Mouse (Mus musculus): ENCODE measurements at regions not wholly inside any gene's neighbourhood (a gene's known extent, or its start where the extent isn't known, plus 50 kb on each side); places are given as distances from the start of the nearest gene placed in this dataset.

GRCm38 (mm10) chr1:163517966-163518365 lies 114.5 kb upstream of the Gorab start:
- no peaks in the 10 kb centered on the region for H3K4me1 ChIP-seq
- no peaks in the 10 kb centered on the region for H3K27me3 ChIP-seq (ENCODE audit: poor library complexity, severe bottlenecking)
- no peak overlapping the region for H3K4me3 ChIP-seq
- H3K9me3 ChIP-seq, result no peaks in the 10 kb centered on the region
- WGBS, result 91% methylated on average over 5 of the region's 5 CpGs
- no peak overlapping the region for H3K27ac ChIP-seq
- H3K36me3 ChIP-seq (replicated peaks), result no peaks in the 10 kb centered on the region
- DNase-seq (ENCODE audit: extremely low spot score, low spot score), result no peak

DNA sequence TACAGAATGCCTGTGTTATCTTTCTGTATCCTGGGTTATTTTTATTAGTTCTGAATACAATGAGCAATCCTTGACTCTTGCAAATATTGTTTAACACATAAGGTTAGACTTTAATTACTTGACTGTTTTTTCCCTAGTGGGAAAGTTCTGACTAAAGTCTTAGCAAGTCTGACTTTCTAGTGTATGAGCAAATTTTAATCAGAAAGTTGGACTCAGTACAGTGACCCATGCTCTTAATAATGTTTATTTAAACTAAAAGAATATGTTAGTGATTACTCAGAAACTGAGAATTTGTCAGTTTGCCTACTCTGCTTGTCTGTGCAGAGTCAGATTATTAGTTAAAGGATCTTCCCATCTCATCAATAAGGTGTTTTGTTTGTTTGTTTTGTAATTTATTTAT lies 109.4 kb upstream of the Gorab start:
- Histone ChIP-seq H3K27ac (no peak overlapping the region), H3K4me1 (no peaks in the 10 kb centered on the region), H3K36me3 (replicated peaks) (no peaks in the 10 kb centered on the region), H3K4me3 (no peak overlapping the region), H3K27me3 (ENCODE audit: poor library complexity, severe bottlenecking) (no peaks in the 10 kb centered on the region), H3K9me3 (no peaks in the 10 kb centered on the region)
- no peak for DNase-seq (ENCODE audit: extremely low spot score, low spot score)

- H3K4me1 ChIP-seq, result no peaks in the 10 kb centered on the region
- DNase-seq (ENCODE audit: extremely low spot score, low spot score), result no peak
- H3K27me3 ChIP-seq (ENCODE audit: poor library complexity, severe bottlenecking), result no peaks in the 10 kb centered on the region
- H3K9me3 ChIP-seq, result no peaks in the 10 kb centered on the region
- WGBS, result 70% methylated on average over 1 of the region's 1 CpGs
- no peak overlapping the region for H3K4me3 ChIP-seq
- no peaks in the 10 kb centered on the region for H3K36me3 ChIP-seq (replicated peaks)
- H3K27ac ChIP-seq, result no peak overlapping the region
These were observed 108.5 kb upstream of the Gorab start for GRCm38 (mm10) chr1:163512008-163512407.

DNA sequence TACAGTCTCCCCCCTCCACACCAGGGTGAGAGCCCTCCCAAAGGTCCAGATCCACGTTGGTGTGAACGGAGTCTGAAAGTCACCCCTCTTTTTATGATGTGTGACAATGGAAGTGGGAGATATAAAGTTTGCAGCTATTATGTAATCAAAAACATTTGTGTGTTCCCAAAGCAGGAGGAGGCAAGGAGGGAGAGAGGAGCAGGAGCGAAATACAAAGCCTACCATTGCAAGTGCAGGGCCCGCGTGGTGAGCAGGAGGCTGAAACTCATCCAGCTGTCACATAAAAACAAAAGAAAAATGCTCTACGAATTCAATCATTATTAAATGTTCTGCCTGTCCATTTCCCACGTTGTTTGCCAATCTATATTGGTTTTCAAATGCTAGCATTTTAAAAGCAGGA lies 101.6 kb upstream of the Gorab start:
- Histone ChIP-seq H3K4me3 (no peak overlapping the region), H3K36me3 (replicated peaks) (no peaks in the 10 kb centered on the region), H3K27ac (no peak overlapping the region), H3K4me1 (no peaks in the 10 kb centered on the region), H3K27me3 (ENCODE audit: poor library complexity, severe bottlenecking) (no peaks in the 10 kb centered on the region), H3K9me3 (no peaks in the 10 kb centered on the region)
- 88% methylated on average over 7 of the region's 7 CpGs for WGBS
- DNase-seq (ENCODE audit: extremely low spot score, low spot score), result no peak

DNA sequence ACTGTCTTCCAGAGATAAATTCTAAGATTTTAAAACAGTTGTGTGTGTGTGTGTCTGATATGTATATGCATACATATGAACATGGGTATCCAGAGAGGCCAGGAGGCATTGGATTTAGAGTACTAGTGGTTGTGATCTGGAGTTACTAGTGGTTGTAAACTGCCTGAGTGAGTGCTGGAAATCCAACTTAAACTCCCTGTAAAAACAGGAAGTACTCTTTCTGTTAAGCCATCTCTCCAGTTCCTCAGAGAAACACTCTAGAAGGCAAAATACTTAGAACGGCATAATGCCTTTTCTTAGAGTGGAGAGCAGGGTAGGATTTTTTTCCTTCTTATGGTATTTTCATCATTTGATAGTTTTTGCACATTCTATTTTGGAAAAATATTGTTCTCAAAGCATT lies 99.1 kb upstream of the Gorab start:
- Histone ChIP-seq H3K27me3 (ENCODE audit: poor library complexity, severe bottlenecking) (no peaks in the 10 kb centered on the region), H3K4me1 (no peaks in the 10 kb centered on the region), H3K4me3 (no peak overlapping the region), H3K36me3 (replicated peaks) (no peaks in the 10 kb centered on the region), H3K9me3 (no peaks in the 10 kb centered on the region), H3K27ac (no peak overlapping the region)
- 89% methylated on average over 1 of the region's 1 CpGs for WGBS
- no peak for DNase-seq (ENCODE audit: extremely low spot score, low spot score)

DNA sequence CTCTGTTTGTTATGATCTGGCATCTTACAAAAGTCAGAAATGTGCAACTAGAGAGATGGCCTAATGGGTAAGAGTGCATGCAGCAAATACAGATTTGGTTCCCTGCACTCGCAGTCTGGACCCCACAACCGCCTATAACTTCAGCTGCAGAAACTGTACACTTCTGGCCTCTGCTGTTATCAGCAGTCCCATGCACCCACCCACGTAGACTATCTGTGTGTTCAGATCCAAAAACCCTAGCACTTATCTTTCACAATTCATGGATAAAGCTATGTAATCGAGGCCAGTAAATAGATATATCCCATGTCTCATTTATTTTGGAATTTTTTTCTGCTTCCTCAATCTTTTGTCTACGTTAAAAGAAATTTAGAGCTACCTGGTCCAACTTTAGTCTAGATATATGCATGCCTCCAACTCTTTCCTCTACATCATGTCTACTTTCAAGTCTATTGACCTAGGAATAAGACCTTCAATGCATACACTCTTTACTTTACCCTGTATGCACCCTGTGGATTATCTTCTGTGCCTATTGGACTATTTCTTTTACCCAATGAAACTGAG lies 95.0 kb upstream of the Gorab start:
- H3K27me3 ChIP-seq (ENCODE audit: poor library complexity, severe bottlenecking), result no peaks in the 10 kb centered on the region
- H3K27ac ChIP-seq, result no peak overlapping the region
- no peak overlapping the region for H3K4me3 ChIP-seq
- 89% methylated on average over 5 of the region's 5 CpGs for WGBS
- no peaks in the 10 kb centered on the region for H3K9me3 ChIP-seq
- no peaks in the 10 kb centered on the region for H3K4me1 ChIP-seq
- no peak for DNase-seq (ENCODE audit: extremely low spot score, low spot score)
- no peaks in the 10 kb centered on the region for H3K36me3 ChIP-seq (replicated peaks)

- WGBS, result 95% methylated on average over 1 of the region's 1 CpGs
- H3K9me3 ChIP-seq, result no peaks in the 10 kb centered on the region
- no peak overlapping the region for H3K27ac ChIP-seq
- no peaks in the 10 kb centered on the region for H3K36me3 ChIP-seq (replicated peaks)
- no peaks in the 10 kb centered on the region for H3K27me3 ChIP-seq (ENCODE audit: poor library complexity, severe bottlenecking)
- no peaks in the 10 kb centered on the region for H3K4me1 ChIP-seq
- no peak overlapping the region for H3K4me3 ChIP-seq
- DNase-seq (ENCODE audit: extremely low spot score, low spot score), result no peak
These were observed 92.9 kb upstream of the Gorab start for GRCm38 (mm10) chr1:163496416-163496815.

DNA sequence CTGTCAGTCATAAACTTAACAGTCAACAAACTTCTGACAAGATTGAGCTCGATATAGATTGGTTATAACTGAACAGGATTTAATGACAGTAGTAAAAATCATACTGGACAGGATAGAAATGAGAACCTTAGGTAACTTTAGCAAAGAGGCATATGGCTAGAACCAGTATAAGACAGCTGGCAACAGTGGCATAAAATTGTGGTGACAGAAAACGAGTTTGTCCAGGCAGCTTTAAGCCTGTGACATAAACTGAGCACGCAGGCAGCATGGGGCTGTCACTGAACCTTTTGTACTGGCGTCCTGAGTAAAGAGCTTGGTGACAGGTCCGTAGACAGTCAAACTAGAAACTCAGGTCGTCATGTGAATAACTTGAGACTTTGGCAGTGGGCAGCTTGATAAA lies 85.1 kb upstream of the Gorab start:
- DNase-seq (ENCODE audit: extremely low spot score, low spot score), result no peak
- WGBS, result 77% methylated on average over 6 of the region's 6 CpGs
- Histone ChIP-seq H3K4me3 (no peak overlapping the region), H3K36me3 (replicated peaks) (no peaks in the 10 kb centered on the region), H3K4me1 (no peaks in the 10 kb centered on the region), H3K27me3 (ENCODE audit: poor library complexity, severe bottlenecking) (no peaks in the 10 kb centered on the region), H3K27ac (no peak overlapping the region), H3K9me3 (no peaks in the 10 kb centered on the region)

DNA sequence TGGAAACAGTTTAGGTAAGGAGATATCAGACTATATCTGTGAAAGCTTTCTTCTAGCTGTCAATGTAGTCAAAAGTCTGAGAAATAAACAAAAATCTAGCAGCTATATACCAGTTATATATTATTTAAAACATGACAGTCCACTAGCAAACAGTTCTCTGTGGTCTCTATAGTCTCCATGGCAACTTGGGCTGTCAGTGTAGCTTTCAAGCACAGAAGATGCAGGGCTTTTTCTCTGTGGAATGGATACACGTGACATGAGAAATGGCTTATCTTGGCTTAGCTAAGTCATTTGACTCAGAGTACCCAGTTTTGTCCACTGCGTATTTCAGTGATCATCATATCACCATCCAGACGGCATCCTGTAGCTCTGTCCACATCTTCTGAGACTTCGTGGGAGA lies 84.6 kb upstream of the Gorab start:
- H3K27me3 ChIP-seq (ENCODE audit: poor library complexity, severe bottlenecking), result no peaks in the 10 kb centered on the region
- no peak for DNase-seq (ENCODE audit: extremely low spot score, low spot score)
- H3K9me3 ChIP-seq, result no peaks in the 10 kb centered on the region
- WGBS, result 87% methylated on average over 4 of the region's 4 CpGs
- no peak overlapping the region for H3K27ac ChIP-seq
- no peak overlapping the region for H3K4me3 ChIP-seq
- H3K36me3 ChIP-seq (replicated peaks), result no peaks in the 10 kb centered on the region
- H3K4me1 ChIP-seq, result no peaks in the 10 kb centered on the region

DNA sequence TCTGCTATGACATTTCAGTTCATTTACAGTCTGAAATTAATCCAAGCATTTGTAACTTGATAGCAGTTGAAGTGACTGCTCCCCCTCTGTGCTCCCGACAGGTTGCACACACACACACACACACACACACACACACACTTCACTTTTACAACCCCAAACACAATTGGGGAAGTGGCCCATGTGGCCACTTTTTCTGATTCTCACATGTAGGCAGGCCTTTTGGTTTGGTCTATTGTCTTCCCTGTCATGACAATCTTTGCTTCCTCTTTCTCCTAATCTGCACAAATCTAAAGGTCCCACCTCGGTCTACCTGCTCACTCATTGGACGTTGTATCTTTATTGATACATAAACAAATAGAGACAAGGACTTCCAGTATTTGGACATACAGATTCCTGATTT lies 79.6 kb upstream of the Gorab start:
- Histone ChIP-seq H3K27ac (no peak overlapping the region), H3K4me3 (no peak overlapping the region), H3K27me3 (ENCODE audit: poor library complexity, severe bottlenecking) (no peaks in the 10 kb centered on the region), H3K36me3 (replicated peaks) (no peaks in the 10 kb centered on the region), H3K9me3 (no peaks in the 10 kb centered on the region), H3K4me1 (peaks cover under 1% of the 10 kb centered on the region; the same call in 1 of the 2 replicates)
- DNase-seq (ENCODE audit: extremely low spot score, low spot score), result no peak
- WGBS, result 91% methylated on average over 3 of the region's 3 CpGs

GRCm38 (mm10) chr1:163477478-163478167 lies 74.2 kb upstream of the Gorab start:
- 38% methylated on average over 4 of the region's 4 CpGs for WGBS
- H3K4me1 ChIP-seq, result peaks cover 14% of the 10 kb centered on the region

GRCm38 (mm10) chr1:163461194-163461593 lies 57.7 kb upstream of the Gorab start:
- Histone ChIP-seq H3K36me3 (replicated peaks) (no peaks in the 10 kb centered on the region), H3K9me3 (no peaks in the 10 kb centered on the region), H3K27ac (no peak overlapping the region), H3K4me3 (no peak overlapping the region), H3K4me1 (no peaks in the 10 kb centered on the region), H3K27me3 (ENCODE audit: poor library complexity, severe bottlenecking) (no peaks in the 10 kb centered on the region)
- DNase-seq (ENCODE audit: extremely low spot score, low spot score), result no peak
- 88% methylated on average over 13 of the region's 13 CpGs for WGBS

More at GRCm38 (mm10) chr1:163477478-163478167, 74.2 kb upstream of the Gorab start:
- no peaks in the 10 kb centered on the region for H3K27me3 ChIP-seq (ENCODE audit: poor library complexity, severe bottlenecking)
- no peak for DNase-seq (ENCODE audit: extremely low spot score, low spot score)
- H3K36me3 ChIP-seq (replicated peaks), result no peaks in the 10 kb centered on the region
- H3K9me3 ChIP-seq, result no peaks in the 10 kb centered on the region
- no peak overlapping the region for H3K4me3 ChIP-seq
- H3K27ac ChIP-seq, result 0 out of 2 replicates have a peak overlapping the region, but pooled peaks have one; percentile 41

DNA sequence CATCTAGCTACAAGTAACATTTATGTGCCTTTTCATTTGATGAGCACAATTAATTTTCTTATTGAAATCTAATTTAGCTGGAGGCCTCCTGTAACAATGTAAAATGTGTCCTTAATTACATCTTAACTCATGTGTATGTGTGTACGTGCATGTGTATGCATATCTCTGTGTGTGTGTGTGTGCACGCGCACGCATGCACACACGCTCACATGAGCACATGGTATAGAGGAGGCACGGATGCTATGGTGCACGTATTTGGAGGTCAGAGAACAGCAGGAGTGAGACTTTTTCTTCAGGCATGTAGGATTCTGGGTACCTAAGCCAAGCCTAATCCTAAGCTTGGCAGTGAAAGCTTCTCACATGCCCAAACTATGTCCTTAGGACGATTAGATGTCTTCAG lies 52.9 kb upstream of the Gorab start:
- no peaks in the 10 kb centered on the region for H3K4me1 ChIP-seq
- WGBS, result 95% methylated on average over 8 of the region's 8 CpGs
- no peak for DNase-seq (ENCODE audit: extremely low spot score, low spot score)

More for the DNA sequence above, 52.9 kb upstream of the Gorab start:
- H3K36me3 ChIP-seq (replicated peaks), result no peaks in the 10 kb centered on the region
- no peaks in the 10 kb centered on the region for H3K27me3 ChIP-seq (ENCODE audit: poor library complexity, severe bottlenecking)
- no peak overlapping the region for H3K4me3 ChIP-seq
- H3K9me3 ChIP-seq, result no peaks in the 10 kb centered on the region
- no peak overlapping the region for H3K27ac ChIP-seq

All from forebrain, embryonic 10.5 days (tissue).